ENCODE assay signal across 25 mouse cellular contexts in genomic region chr11:114226553-114226952, GRCm38 (mm10).
DNase-seq lines count a peak whose midpoint lies in the region; ATAC-seq and TF ChIP-seq lines count a peak whose summit lies in the region.
"Had no signal": no experiment of that assay in that cellular context is flagged by ENCODE, and none has a peak within 500 bp of the region (broad histone marks: within the 10 kb centered on the region; RNA-seq: fewer than 3 reads in every experiment).

No protein-coding gene starts in this region.

- H3K36me3 ChIP-seq in spleen, adult 2 months (ENCODE audit: control insufficient read depth, insufficient read depth, low read length), result no peaks in the 10 kb centered on the region
- no peaks in the 10 kb centered on the region for H3K36me3 ChIP-seq in midbrain, embryonic 11.5 days (ENCODE audit: control insufficient read depth, insufficient read depth, low read length)
- H3K36me3 ChIP-seq: forebrain, embryonic 10.5 days; heart, embryonic 12.5 days; hindbrain, embryonic 13.5 days; limb, embryonic 12.5 days had no signal

- peak; percentile 11 for DNase-seq in spleen, adult 12 weeks (ENCODE audit: low spot score)
- DNase-seq in spleen, postnatal 4 days (ENCODE audit: low spot score in 2 of 2), result no peak
- peak; percentile 38 to 67 for DNase-seq in spleen, adult 2 months (ENCODE audit: low read depth in 1 of 2, low spot score in 2 of 2)
- peak; percentile 54 to 67 for DNase-seq in thymus, postnatal 36 days
- DNase-seq in midbrain, embryonic 11.5 days (ENCODE audit: low spot score, missing footprints), result no peak
- DNase-seq in testis, postnatal 10 days (ENCODE audit: low spot score), result no peak
- no peak for DNase-seq in right cerebral cortex, adult 18-20 months
- DNase-seq: adrenal gland, postnatal 14 days; cerebellum, adult 18-20 months; cerebellum, postnatal 25 days; forebrain, postnatal 0 days; gastrocnemius, adult 2 months; heart, adult 11 months; heart, postnatal 14 days had no signal

- TF ChIP-seq POLR2A in spleen, adult 2 months (IDR thresholded peaks at IDR 0.05; ENCODE audit: low read depth, low read length), result no peak

- peak; percentile 93 for ATAC-seq in granulocyte monocyte progenitor cell, adult 5-6 weeks (replicated peaks; ENCODE audit: poor library complexity, severe bottlenecking)
- ATAC-seq in midbrain, embryonic 11.5 days (ENCODE audit: low FRiP score), result no peak
- ATAC-seq: activated CD4-positive, CD25-positive, alpha-beta regulatory T cell, adult 4 months; forebrain, postnatal 0 days; intestine, embryonic 16.5 days; lung, postnatal 0 days; Patski had no signal

- no peak for TF ChIP-seq CTCF in spleen, adult 2 months (IDR thresholded peaks at IDR 0.05; ENCODE audit: extremely low read depth, insufficient read depth, insufficient read length, insufficient replicate concordance)

- 12% methylated on average over 13 of the region's 13 CpGs for WGBS in spleen, adult 2 months
- 91% methylated on average over 13 of the region's 13 CpGs for WGBS in midbrain, embryonic 11.5 days

- H3K27ac ChIP-seq in spleen, adult 2 months (ENCODE audit: insufficient read depth, low read length), result peak overlapping the region; percentile 56
- H3K27ac ChIP-seq in midbrain, embryonic 11.5 days (ENCODE audit: low read depth, low read length), result no peak overlapping the region
- H3K27ac ChIP-seq: forebrain, embryonic 10.5 days; gastrocnemius, adult 2 months; hindbrain, embryonic 13.5 days; limb, embryonic 12.5 days; liver, embryonic 14.5 days; stomach, postnatal 0 days had no signal

- H3K4me1 ChIP-seq in spleen, adult 2 months (ENCODE audit: control insufficient read depth, insufficient read depth, insufficient read length), result peaks cover 14% of the 10 kb centered on the region
- no peaks in the 10 kb centered on the region for H3K4me1 ChIP-seq in midbrain, embryonic 11.5 days (ENCODE audit: control insufficient read depth, insufficient read depth, low read length)
- H3K4me1 ChIP-seq: forebrain, embryonic 10.5 days; heart, embryonic 12.5 days had no signal

- no peaks in the 10 kb centered on the region for H3K9me3 ChIP-seq in midbrain, embryonic 11.5 days (ENCODE audit: control insufficient read depth, low read length)

- H3K27me3 ChIP-seq in spleen, adult 2 months (ENCODE audit: control insufficient read depth, insufficient read depth, low read length), result no peaks in the 10 kb centered on the region
- no peaks in the 10 kb centered on the region for H3K27me3 ChIP-seq in midbrain, embryonic 11.5 days (ENCODE audit: control insufficient read depth, insufficient read depth, low read length)
- H3K27me3 ChIP-seq: heart, embryonic 12.5 days; hindbrain, embryonic 13.5 days; limb, embryonic 12.5 days; Patski had no signal

- peak overlapping the region; percentile 3; the same call in 1 of the 2 replicates for H3K4me3 ChIP-seq in spleen, adult 2 months (ENCODE audit: extremely low read depth, insufficient read depth, insufficient read length)
- no peak overlapping the region for H3K4me3 ChIP-seq in midbrain, embryonic 11.5 days (ENCODE audit: low read depth, low read length)
- H3K4me3 ChIP-seq: forebrain, embryonic 10.5 days; gastrocnemius, adult 2 months; heart, embryonic 12.5 days; hindbrain, embryonic 13.5 days; limb, embryonic 12.5 days had no signal

- no peak overlapping the region for H3K4me2 ChIP-seq in midbrain, embryonic 11.5 days
- H3K4me2 ChIP-seq: heart, embryonic 12.5 days; hindbrain, embryonic 13.5 days; limb, embryonic 12.5 days had no signal

- H3K9ac ChIP-seq in midbrain, embryonic 11.5 days (ENCODE audit: low read length), result no peak overlapping the region
- H3K9ac ChIP-seq: forebrain, postnatal 0 days; heart, embryonic 12.5 days; hindbrain, embryonic 13.5 days; limb, embryonic 12.5 days; liver, embryonic 14.5 days had no signal

Comparison
In these comparisons a context has a peak if more than half of its experiments do, and no peak if none do; other contexts are left out.
1. DNase-seq: peak in spleen, adult 12 weeks (single experiment), spleen, adult 2 months (2 of 2) and thymus, postnatal 36 days (2 of 2); none in spleen, postnatal 4 days (0 of 2), midbrain, embryonic 11.5 days (single experiment), testis, postnatal 10 days (single experiment) and right cerebral cortex, adult 18-20 months (single experiment).